Mouse (Mus musculus): ENCODE results near the gene Smurf2.

Smurf2 gene

DNA sequence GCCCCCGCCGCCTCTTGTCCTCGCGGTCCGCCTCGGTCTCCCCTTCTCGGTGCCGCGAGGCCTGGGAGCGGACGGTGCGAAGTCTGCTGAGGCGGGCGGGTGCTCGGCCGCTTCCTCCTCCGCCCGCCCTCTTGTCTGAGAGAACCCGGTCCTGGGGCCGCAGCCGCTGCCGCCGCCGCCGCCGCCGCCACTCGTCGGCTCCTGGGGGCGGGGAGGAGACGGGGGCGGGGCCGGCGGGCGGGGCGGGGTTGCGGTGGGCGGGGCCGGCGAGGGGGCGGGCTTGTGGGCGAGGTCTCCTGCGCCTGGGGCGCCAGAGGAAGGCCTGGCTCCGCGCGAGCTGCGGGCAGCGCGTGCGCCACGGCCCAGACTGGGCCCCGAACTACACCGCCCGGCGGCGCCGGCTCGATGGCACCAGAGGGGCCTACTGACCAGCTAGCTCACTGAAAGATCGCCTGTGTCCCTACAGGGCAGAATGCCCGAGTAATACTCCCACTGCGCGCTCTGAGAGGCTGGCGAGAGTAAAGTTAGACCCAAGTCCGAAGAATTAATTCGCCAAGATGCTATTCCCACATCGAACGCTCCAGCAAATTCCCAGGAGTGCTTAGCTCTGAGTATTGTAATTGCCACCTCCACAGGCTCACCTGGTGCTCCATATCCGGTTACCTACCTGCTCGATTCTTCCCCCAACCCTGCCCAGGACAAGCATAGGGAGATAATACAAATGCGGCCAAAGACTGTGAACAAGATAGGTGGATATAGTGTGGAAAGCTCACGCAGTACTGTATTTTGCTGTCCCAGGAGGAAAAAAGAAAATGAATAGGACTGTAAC is at the start of gene Smurf2:
Gene Smurf2, minus strand, starts transcription at position 165 of the 829 bp plus-strand sequence.
- peak; percentile 75 for DNase-seq (ENCODE audit: low read depth, low spot score)

DNA sequence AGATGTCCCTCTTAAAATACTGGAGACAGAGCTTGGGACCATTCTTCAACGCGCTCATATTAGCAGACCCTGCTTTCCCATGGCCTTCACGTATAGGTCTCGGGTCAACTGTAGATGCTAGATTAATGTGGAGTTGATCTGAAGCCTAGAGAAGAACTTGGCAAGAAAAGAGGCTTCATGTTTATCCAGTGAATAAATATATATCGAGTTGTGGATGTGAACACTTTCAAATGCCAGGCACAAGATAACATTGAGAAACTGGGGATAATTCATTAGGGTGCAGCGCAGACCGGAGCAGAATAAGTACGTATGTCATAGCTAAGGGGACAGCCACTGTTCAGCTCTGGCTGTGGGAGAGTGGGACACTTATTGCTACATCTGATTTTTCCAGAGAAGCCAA is 49.3 kb upstream of the Smurf2 start:
- DNase-seq (ENCODE audit: low read depth, low spot score): no peak

DNA sequence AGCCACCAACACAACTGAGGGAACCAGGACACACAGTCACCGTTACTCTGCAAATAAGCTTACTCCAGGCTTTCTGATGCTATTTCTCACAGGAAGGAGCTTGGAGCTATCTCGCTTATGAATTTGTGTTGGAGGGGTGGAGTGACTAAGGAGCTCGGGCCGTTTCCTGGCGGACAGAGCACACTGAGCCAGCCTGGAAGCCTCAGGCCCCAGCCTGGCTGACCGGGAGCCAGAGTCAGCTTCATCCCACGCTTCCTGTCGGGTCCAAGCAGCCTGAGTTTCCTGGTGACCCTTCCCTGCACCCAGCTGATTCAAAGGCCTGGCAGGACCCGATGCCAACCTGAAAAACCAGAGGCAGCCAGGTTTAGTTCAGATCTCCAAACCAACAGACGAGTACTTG is 47.1 kb upstream of the Smurf2 start:
- DNase-seq (ENCODE audit: low read depth, low spot score): no peak

DNA sequence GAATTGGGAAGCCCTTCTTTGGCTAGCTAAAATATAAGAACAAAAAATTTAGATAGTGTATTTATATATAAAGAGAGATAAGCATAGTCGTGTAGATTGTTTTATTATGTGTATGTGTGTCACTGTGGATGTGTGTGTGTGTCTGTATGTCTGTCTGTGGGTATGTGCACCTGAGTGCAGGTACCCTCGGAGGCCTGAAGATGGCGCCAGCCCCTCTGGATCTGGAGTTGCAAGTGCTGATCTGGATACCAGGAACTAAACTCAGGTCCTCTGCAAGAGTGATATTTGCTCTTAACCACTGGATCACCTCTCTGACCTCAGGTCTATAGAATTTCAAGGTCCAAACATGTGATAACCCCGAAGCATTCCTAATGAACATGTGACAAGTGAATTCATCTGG is 45.4 kb upstream of the Smurf2 start:
- no peak for DNase-seq (ENCODE audit: low read depth, low spot score)

DNA sequence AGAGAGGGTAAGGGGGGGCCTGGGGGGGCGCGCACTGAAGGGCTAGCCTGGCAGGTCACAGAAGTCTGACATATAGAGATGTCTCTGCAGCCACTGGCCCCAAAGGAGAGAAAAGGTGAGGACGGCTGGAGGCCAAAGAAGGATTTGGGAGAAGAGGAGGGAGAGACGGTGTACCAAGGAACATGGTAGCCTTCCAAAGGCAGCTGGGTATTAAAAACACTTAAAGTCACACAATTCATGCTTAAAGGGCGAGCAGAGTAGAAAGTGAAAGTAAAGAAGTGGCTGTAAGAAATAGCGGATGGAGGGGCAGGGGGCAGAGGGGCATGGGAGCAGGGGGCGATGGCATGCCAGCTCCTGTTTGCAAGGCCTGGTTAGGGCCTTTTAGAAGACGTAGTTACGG is 41.8 kb upstream of the Smurf2 start:
- DNase-seq (ENCODE audit: low read depth, low spot score): no peak

DNA sequence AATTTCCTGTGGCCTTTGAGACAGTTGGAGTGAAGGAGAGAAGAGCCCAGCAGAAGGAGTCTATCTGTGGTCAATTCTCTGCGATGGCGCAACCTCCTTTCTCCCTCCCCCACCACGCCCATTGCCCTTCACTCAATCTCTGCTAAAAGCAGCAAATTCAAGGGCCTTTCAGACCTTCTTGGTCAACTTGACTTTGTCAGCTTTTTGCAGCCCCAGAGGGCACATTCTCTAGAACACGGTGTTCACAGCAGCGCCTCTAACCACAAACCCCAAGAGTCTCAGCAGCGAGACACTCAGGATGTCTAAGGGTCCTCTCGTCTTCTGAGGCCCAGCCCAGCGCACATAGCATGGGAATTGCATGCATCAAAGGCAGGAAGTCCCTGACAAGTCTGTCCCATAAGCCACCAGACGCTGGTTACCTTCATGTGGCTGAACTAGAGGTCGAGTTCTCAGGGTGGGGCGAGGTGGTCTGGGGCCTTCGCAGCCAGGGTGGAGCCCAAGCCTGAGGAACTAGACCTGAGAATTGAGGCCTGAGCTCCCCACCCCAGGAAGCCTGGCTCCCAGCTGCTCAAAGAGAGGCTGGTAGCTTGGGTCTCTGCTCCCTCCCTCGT is 41.1 kb upstream of the Smurf2 start:
- no peak for DNase-seq (ENCODE audit: low read depth, low spot score)

DNA sequence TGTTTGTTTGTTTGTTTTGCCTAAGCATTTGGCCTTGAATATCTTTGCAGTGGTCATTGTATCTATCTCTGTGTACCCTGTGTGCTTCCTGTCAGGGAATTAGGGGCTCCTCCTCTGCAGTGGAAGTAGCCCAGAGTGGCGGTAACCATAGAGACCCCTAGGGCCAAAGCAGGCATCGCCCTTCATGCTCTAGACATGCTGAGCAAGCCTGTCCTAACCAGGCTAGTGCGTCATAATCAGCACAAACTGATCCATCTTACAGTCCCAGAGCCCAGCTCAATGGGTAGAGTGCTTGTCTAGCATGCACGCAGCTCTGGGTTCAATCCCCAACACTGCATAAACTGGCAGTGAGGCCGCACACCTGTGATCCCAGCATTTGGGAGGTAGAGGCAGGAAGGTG is 38.6 kb upstream of the Smurf2 start:
- no peak for DNase-seq (ENCODE audit: low read depth, low spot score)

DNA sequence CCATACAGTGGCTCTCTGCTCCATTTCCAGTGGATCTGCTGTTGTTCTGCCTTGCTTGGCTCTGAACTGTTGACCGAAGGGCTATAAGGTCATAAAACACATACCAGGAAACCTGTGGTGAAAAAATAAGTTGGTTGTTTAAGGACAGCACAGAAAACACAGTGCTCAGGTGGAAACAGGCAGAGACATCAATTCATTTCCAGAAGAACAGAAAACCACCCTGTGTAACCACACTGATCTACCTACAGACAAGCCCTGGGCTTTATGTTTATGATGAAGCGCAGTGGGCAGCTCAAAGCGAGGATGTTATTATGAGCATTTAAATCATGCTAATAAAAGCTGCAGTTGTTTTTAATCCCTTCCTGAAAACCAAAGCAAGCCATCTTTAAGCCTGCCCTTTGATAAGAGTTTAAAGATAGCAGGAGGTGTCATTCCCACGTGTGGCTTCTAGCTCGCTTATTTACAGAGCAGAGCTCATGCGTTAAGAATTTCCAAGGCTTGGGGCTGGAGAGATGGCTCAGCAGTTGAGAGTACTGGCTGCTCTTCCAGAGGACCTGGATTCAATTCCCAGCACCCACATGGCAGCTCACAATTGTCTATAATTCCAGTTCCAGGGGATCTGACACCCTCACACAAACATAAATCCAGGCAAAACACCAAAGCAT is 38.0 kb upstream of the Smurf2 start:
- no peak for DNase-seq (ENCODE audit: low read depth, low spot score)

DNA sequence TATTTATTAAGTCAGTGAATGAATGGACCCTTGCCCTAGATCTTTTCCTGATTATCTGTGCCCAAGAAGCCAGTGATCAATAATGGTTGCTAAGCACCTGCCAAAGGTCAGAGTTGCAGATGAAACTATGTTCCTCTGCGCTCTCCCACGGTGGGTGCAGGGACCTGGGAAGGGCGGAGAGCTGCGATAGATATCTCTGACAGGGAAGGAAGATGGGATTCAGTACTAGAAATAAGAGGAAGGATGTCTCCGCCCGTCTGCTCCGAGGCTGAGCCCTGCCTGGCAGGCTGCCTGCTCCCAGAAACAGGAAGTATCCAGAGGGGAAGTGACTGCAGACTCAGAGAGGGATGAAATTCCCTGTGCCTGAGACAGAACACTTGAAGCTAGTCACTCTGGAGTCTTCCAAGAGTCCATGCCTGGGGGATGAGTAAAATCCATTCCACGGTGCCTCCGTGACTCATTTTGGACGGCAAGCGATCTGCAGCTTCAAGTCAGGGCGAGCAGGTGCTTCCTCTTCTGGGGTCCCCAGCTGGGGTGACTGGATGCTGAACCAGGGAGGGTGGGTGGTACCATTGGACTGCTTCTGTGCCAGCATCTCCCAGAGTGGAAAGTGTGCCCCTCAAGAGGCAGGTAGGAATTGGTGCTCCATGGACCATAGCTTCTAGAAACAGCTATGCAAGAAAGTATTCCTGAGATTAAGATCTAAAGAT is 36.9 kb upstream of the Smurf2 start:
- DNase-seq (ENCODE audit: low read depth, low spot score): no peak

DNA sequence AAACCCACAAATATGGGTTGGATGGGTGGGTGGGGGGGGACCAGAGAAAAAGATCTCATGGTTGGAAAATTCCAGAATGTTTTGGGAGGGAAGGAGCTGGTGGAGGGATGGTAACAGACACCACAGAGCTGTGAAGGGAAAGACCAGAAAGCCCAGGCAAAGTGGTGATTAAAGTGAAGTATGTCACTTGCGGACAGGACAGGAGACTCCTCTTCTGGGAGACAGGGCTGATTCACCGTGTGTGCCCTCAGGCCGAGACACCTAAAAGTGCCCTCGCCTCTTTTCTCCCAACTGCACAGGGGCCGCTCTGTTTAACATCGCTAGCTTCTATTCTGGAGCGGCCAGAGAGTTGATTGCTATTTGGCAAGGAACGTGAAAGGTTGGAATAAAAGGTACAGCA is 34.1 kb upstream of the Smurf2 start:
- no peak for DNase-seq (ENCODE audit: low read depth, low spot score)

DNA sequence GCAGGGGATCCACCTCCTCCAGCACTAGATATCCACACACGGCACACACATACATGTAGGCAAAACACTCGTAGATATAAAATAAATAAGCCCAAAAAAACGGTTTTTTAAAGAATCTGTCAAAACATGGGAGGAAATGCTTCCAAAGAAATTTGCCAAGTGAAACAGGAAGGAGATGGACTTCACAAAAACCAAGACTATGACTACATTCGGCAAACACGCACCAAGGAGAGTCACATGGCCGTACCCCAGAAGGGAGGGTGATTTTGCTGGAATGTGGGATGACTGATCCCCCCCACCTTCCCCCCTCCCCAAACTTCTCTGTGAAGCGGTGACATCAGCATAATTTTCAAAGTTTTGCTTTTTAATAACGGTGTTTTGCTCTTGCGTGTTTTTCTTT is 33.6 kb upstream of the Smurf2 start:
- DNase-seq (ENCODE audit: low read depth, low spot score): no peak

DNA sequence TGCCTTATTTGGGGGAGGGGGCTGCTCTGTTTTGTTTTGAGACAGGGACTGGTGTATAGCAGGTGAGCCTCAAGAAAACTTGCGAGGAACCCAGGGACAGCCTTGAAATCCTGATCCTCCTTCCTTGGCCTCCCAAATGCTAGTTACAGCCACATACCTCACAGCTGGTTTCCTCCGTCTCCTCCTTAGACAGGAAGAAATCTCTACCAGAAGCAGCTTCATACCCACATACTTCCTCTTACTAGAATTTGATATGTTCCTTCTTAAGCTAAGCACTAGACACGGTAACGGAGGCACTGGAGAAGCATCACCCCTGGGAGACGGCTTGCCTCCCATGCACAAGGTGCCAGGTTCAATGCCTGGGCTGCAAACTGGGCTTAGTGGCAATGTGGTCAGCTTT is 16.8 kb upstream of the Smurf2 start:
- no peak for DNase-seq (ENCODE audit: low read depth, low spot score)

DNA sequence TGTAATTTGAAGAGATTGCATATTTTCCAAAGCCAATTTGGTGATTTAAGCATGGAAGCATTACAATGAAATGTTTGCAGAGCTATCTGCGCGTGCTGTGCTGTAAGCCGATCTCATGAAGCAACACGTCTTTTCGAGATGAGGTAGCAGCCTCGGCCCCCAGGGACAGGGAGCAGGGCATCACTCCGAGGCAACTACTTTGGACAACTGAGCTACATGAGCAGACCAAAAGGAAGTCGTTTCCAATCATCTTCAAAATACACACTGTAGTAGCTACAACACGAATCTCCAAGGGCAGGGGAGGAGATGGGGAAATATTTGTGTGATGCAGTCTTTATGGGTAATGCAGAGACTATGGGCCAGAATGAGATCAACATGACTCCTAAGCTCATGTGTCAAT is 9.9 kb upstream of the Smurf2 start:
- DNase-seq (ENCODE audit: low read depth, low spot score): no peak

DNA sequence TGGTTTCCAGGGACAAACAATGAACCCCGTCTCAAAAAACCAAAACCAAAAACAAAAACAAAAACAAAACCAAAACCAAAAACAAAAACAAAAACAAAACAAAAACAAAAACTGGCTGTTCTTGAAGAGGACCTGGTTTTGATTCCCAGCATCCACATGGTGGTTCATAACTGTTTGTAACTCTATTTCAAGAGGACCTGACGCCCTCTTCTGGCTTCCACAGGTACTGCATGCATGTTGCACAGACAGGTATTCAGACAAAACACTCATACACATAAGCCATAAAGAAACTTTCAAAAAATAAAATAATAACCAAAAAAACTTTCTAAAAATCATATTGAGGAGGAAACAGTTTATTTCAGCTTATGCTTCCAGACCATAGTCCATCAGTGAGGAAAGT is 8.4 kb upstream of the Smurf2 start:
- no peak for DNase-seq (ENCODE audit: low read depth, low spot score)

DNA sequence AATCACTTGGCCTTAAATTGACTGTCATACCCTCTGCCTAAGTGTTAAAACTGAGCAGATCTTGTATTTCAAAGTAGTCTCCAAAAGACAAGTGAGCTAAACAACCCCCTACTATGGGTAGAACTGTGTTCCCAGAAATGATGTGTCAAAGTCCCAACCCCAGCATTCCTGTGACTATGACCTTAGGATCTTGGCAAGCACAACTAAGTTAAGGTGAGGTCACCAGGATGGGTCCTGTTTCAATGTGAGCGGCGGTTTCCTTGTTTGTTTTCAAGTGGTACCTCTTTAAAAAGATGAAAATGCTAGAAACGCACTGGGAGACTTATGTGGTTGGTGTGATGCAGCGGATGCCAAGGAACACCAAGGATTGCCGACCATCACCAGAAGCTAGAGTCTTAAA is 7.4 kb upstream of the Smurf2 start:
- no peak for DNase-seq (ENCODE audit: low read depth, low spot score)

DNA sequence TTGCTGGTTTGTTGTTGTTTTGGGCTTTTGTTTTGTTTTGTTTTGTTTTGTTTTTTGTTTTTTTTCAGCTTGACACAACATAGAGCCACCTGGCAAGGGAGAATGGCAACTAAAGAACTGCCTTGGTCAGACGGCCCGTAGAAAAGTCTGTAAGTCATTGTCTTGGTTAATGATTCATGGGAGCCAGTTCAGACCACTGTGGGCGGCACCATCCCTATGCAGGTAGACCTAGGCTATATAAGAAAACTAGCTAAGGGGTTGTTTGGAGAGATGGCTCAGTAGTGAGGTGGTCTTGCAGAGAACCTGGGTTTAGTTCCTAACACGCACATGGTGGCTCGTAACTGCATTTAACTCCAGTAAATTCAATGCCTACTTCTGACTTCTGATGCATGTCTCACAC is 6.7 kb upstream of the Smurf2 start:
- no peak for DNase-seq (ENCODE audit: low read depth, low spot score)

DNA sequence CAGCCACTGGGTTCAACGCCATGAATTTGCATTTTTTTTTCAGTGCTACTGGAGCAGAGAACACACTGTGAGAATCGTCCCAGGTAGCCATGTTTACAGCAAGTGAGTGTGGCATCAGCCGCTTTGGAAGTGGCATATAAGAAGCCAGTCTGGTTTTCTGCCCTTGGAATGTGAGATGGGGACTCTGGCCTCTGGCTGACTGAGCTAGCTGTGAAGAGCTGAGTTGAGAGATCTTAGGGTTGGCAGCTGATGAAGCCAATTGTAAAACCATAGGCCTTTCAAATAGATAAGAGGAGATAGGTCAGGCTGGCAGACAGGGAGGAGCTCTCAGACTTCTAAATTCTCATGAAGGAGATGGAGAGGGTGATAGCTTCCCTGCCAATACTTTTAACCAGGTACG is 6.2 kb upstream of the Smurf2 start:
- DNase-seq (ENCODE audit: low read depth, low spot score): no peak

DNA sequence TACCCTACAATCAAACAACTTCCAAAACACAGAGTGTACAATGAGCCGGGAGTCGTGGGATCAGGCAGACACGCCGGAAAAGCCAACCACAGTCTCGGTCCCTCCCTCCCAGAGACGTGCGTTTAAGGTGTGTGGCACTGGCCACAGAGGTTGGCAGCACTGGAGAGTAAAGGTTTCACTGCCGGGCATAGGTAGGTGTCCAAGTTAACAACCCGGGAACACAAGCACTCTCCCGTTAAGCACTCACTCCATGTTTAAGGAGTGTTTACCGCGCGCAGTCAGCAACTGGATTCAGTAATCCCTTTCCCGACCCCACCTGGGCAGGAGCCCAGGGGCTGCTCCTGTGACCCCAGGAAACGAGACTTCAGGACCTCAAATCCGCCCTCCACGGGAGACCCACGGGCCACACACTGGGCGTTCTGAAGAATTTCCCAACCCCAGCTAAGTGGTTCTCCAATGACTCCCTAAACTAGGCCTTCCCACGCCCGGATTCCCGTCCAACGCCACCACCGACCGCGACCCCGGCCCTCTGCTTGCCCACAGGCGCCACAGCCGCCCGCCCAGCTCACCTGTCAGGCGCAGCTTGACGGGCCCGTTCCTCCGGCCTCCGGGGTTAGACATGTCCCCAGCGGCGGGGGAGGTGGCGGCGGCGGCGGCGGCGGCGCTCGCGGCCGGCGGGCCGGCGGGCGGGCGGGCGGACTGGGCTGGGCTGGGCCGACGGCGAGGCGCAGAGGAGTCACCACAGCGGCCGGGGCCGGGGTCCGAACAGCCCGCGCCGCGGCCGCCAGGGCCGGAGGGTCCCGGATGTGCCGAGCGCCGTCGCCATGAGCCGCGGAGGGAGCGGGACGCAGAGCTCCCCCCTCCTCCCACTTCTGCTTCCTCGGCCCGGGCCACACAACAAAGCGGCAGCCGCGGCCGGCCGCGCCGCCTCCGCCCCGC is 634 bp downstream of the Smurf2 start:
- peak; percentile 46 for DNase-seq (ENCODE audit: low read depth, low spot score)

DNA sequence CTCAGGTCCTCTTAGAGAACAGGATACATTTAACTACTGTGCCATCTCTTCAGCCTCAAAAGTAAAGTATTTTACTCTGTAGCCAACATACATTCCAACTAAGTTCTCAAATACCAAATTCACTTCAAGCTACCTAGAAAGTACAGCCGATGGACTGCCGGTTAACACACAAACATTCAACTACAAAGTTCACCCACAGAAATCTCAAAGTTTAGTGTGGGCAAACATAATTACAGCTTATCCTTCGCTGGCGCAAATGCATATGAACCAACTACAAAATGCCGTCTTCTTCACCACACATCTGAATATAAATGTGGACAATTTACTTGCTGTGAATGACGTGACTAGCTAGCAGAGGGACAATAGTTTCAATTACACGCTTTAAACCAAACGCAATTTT is 1.6 kb downstream of the Smurf2 start:
- no peak for DNase-seq (ENCODE audit: low read depth, low spot score)

DNA sequence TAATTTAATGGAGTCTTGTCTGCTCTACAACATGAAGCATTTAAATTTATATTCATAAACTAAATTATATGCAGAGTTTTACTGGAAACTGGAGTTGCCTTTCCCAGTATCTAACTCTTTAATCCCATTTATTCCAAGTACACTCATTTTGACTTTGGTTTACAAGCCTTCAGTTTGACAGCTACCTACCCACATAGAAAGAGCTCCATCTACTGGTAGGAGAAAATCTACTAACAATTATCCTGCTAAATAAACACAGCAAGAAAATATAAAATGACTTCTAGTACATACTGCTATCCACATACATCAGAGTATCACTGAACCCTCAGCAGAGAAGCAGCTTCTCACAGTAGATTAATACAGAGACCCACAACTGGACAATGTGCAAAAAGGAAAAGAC is 9.3 kb downstream of the Smurf2 start:
- DNase-seq (ENCODE audit: low read depth, low spot score): no peak

DNA sequence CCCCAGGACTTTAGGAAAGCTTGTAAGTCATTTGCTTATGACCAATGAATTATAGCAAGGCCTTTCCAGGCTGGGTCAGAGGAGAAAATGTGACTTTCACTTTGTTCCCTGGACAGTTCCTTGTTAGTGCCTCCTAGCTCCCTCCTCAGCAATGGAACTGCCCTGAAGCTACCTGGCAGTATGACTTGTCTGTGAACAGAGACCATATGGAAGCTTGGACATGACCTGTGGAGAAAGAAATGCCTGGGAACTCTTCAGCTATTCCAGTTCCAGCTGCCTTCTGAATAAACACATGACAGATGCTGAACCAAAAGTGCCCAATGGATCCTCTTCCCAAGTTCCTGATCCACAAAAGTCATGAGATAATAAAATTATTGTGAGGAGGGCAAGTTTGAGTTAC is 12.5 kb downstream of the Smurf2 start:
- no peak for DNase-seq (ENCODE audit: low read depth, low spot score)

Measured in embryo, embryonic 11.5 days (tissue).